Mouse (Mus musculus) small intestine, adult 2 months (tissue): ENCODE data around the gene Adcy4.

Experiments used
- CTCF ChIP-seq: fragments of 200-500 bp; IDR thresholded peaks from 2 replicates; pipeline ENCODE4 v1.5.1; 2012; ENCODE audit warnings: low read depth, mild to moderate bottlenecking, control low read depth, inconsistent platforms, low read length, moderate library complexity, mixed read lengths; ENCODE audit not compliant: insufficient replicate concordance, insufficient read length; ENCODE audit errors: extremely low read depth
- POLR2A ChIP-seq: fragments of 200-500 bp; IDR thresholded peaks from 2 replicates; pipeline ENCODE4 v1.6.1; 2012; ENCODE audit warnings: low read depth, mild to moderate bottlenecking, control low read depth, inconsistent platforms, low read length, moderate library complexity

DNA sequence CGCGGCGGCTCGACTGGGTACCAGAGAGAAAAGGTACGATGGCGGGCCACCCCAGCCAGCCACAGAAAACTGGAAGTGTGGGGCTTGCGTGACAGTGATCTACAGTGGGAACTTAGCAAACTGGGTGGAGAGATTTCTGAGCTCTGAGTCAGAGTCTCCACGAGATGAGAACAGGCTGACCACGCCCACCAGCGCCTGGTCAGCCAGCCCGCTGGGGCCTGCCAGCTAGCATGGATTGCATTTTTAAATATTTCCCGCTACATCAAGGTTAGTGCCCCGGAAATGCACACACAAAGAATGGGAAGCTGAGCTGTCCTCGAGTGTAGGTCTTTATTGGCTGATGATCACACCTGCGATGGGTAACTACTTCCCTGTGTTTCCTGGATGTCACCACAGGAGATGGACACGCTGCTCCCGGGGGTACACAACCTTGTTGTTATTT, 31.4 kb upstream of the Adcy4 start:
- TF ChIP-seq CTCF (no peak), POLR2A (no peak)
